Comparison of ENCODE assay signal across 11 mouse cellular contexts in genomic region chr12:79945899-79946298, GRCm38 (mm10).
DNase-seq lines count a peak whose midpoint lies in the region; ATAC-seq and TF ChIP-seq lines count a peak whose summit lies in the region.
"Had no signal": no experiment of that assay in that cellular context is flagged by ENCODE, and none has a peak within 500 bp of the region (broad histone marks: within the 10 kb centered on the region; RNA-seq: fewer than 3 reads in every experiment).

No protein-coding gene starts in this region.

- no peak overlapping the region for H3K4me3 ChIP-seq in gastrocnemius, adult 2 months
- no peak overlapping the region for H3K4me3 ChIP-seq in kidney, postnatal 0 days (replicated peaks; ENCODE audit: low read depth, low read length)
- no peak overlapping the region for H3K4me3 ChIP-seq in embryonic facial prominence, embryonic 10.5 days
- no peak overlapping the region for H3K4me3 ChIP-seq in liver, embryonic 13.5 days (replicated peaks)

- peak overlapping the region; percentile 79; the same call in 1 of the 2 replicates for H3K27ac ChIP-seq in gastrocnemius, adult 2 months
- H3K27ac ChIP-seq in kidney, postnatal 0 days, result peak overlapping the region; percentile 88
- peak overlapping the region; percentile 85 for H3K27ac ChIP-seq in embryonic facial prominence, embryonic 10.5 days (replicated peaks)
- peak overlapping the region; percentile 82 for H3K27ac ChIP-seq in liver, embryonic 13.5 days

- no peaks in the 10 kb centered on the region for H3K27me3 ChIP-seq in kidney, postnatal 0 days (ENCODE audit: insufficient read depth, low read length)
- no peaks in the 10 kb centered on the region for H3K27me3 ChIP-seq in embryonic facial prominence, embryonic 10.5 days (replicated peaks; ENCODE audit: low read depth, poor library complexity, severe bottlenecking)
- no peaks in the 10 kb centered on the region for H3K27me3 ChIP-seq in liver, embryonic 13.5 days

- no peak overlapping the region for H3K4me2 ChIP-seq in kidney, postnatal 0 days (ENCODE audit: low read length)
- no peak overlapping the region for H3K4me2 ChIP-seq in liver, embryonic 13.5 days

- WGBS in kidney, postnatal 0 days, result 73% methylated on average over 4 of the region's 4 CpGs
- 85% methylated on average over 4 of the region's 4 CpGs for WGBS in embryonic facial prominence, embryonic 10.5 days
- whole genome bisulfite sequencing in liver, embryonic 13.5 days (ENCODE audit: insufficient replicate concordance), result 68% methylated on average over 4 of the region's 4 CpGs

- intact Hi-C loops in gastrocnemius, adult 2 months (cut with DNase I), result no loop called here
- intact Hi-C loops in left cerebral cortex, postnatal 14 days (cut with DNase I), result no loop called here

- no peaks in the 10 kb centered on the region for H3K36me3 ChIP-seq in kidney, postnatal 0 days (ENCODE audit: insufficient read depth, low read length)
- no peaks in the 10 kb centered on the region for H3K36me3 ChIP-seq in embryonic facial prominence, embryonic 10.5 days (replicated peaks)
- no peaks in the 10 kb centered on the region for H3K36me3 ChIP-seq in liver, embryonic 13.5 days
- H3K36me3 ChIP-seq: G1E had no signal

- H3K9me3 ChIP-seq in kidney, postnatal 0 days (replicated peaks; ENCODE audit: low read length), result no peaks in the 10 kb centered on the region
- H3K9me3 ChIP-seq in embryonic facial prominence, embryonic 10.5 days, result no peaks in the 10 kb centered on the region
- H3K9me3 ChIP-seq in liver, embryonic 13.5 days (replicated peaks), result no peaks in the 10 kb centered on the region
- H3K9me3 ChIP-seq: G1E had no signal

- DNase-seq in gastrocnemius, adult 2 months, result no peak
- DNase-seq in gastrocnemius, adult 18-20 months (ENCODE audit: low spot score), result no peak
- no peak for DNase-seq in kidney, postnatal 0 days (ENCODE audit: low spot score)
- no peak for DNase-seq in kidney, postnatal 36 days
- no peak for DNase-seq in embryonic facial prominence, embryonic 10.5 days (ENCODE audit: low spot score)
- DNase-seq in liver, embryonic 13.5 days, result no peak
- no peak for DNase-seq in left cerebral cortex, postnatal 14 days (ENCODE audit: low spot score in 2 of 2)
- DNase-seq in gastrocnemius, postnatal 4 days (ENCODE audit: low spot score in 2 of 2), result no peak
- DNase-seq: gastrocnemius, postnatal 14 days; thymus, postnatal 25 days had no signal

- H3K9ac ChIP-seq in kidney, postnatal 0 days (ENCODE audit: low read depth, low read length), result no peak overlapping the region
- no peak overlapping the region for H3K9ac ChIP-seq in liver, embryonic 13.5 days

- peaks cover 34% of the 10 kb centered on the region for H3K4me1 ChIP-seq in kidney, postnatal 0 days (replicated peaks; ENCODE audit: insufficient read depth, low read length)
- H3K4me1 ChIP-seq in embryonic facial prominence, embryonic 10.5 days, result peaks cover 79% of the 10 kb centered on the region
- peaks cover 43% of the 10 kb centered on the region for H3K4me1 ChIP-seq in liver, embryonic 13.5 days (replicated peaks)

- ATAC-seq in kidney, postnatal 0 days (replicated peaks; ENCODE audit: low FRiP score, low read depth), result no peak
- no peak for ATAC-seq in liver, embryonic 13.5 days (ENCODE audit: low read depth)

- no peak for TF ChIP-seq CTCF in gastrocnemius, adult 2 months (IDR thresholded peaks at IDR 0.05)
- TF ChIP-seq CTCF in kidney, postnatal 0 days (IDR thresholded peaks at IDR 0.05; ENCODE audit: low read depth), result no peak
